Mouse (Mus musculus) stomach, postnatal 0 days (tissue): Measurements from ENCODE around the gene Spcs3.
A peak's percentile ranks its signal among the peaks of the same experiment; 100 is the strongest.

Experiments
- CTCF ChIP-seq: IDR thresholded peaks from 2 replicates; pipeline ENCODE4 v1.5.1; 2016; ENCODE audit warnings: antibody characterized with exemption, low read depth, mild to moderate bottlenecking, moderate library complexity
- EP300 ChIP-seq: optimal IDR thresholded peaks from 2 replicates; pipeline ENCODE3; 2016; ENCODE audit warnings: antibody characterized with exemption

GRCm38 (mm10) chr8:54493110-54493509 is 36.7 kb downstream of the Spcs3 start:
- TF ChIP-seq CTCF (peak; percentile 91), EP300 (no peak)
